Mouse (Mus musculus): Measurements from ENCODE around the gene Akt2.
"Not testable (repeated sequence)": the region's sequence is repeated elsewhere in the genome, so short reads cannot be mapped to it uniquely, and the experiment has no call there.

Akt2 gene

DNA sequence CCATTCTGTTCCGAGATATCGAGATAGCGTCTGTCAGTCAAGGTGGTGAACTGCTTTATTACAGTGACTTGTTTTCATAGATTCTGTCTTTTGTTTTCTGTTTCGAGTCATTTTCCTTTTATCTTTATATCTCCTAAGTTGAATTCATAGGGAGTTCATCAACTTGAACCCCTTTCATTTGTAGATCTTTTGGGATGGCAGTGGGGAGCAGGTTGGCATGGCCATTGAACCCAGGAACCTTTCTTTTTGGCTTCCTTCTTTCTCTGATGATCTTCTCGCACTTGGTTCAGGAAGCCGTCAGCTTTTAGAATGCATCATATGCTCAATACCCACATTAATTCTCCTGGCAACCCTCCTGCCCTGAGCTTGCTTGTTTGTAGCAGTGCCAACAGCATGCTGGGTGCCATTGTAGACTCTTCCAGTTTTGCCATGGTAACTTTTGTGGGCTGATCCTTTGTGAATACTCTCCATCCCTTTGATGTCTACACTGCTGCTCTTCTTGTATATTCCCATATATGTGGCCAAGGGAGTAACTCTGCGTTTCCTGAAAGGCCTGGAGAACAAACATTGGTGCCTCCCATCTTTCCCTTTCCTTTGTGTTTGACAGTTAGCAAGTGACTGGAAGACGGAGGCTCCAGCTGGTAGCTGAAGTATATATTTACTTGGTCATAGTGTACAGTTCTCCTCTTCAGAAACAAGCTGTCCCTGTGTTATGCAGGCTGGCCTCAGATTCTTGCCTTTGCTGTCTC, 22.6 kb downstream of the Akt2 start:
- DNase-seq (ENCODE audit: low spot score) = no peak

DNA sequence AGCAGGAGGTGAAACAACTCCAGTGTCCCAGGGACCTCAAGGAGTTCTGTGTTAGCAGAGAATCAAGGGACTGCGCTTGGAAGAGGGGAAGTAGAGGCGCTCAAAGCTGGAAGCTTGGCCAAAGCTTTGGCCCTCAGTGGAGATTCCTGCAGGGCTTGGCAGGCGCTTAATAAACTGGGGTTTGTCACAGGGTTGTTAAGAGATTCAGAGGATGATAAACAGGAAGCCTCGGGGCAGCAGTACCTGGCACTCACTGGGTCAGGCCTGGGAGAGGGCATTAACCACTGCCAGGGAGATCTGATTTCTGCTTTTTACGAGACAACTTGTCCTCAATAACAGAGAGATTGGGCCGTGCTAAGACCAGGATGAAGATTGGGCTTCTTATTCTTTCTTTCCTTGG, 29.7 kb downstream of the Akt2 start:
- no peak for DNase-seq (ENCODE audit: low spot score)

DNA sequence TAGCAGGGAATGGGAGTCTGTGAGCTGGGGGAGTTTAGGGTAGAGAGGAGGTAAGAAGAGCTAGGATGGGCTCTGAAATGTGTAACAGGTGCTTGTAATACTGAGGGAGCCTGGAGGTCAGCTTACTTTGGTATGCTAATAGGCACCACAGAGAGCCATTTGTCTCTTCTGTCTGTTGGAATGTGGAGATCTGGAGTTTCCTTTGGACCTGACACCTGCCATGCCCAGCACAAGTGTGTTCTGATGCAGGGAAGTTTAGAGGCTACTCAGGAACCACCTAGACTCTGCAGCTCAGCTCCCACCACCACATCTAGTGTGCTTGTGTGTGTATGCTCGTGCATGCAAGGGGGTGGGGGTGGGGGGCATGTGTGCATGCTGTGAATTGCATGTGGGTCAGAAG, 30.9 kb downstream of the Akt2 start:
- DNase-seq (ENCODE audit: low spot score) = no peak

DNA sequence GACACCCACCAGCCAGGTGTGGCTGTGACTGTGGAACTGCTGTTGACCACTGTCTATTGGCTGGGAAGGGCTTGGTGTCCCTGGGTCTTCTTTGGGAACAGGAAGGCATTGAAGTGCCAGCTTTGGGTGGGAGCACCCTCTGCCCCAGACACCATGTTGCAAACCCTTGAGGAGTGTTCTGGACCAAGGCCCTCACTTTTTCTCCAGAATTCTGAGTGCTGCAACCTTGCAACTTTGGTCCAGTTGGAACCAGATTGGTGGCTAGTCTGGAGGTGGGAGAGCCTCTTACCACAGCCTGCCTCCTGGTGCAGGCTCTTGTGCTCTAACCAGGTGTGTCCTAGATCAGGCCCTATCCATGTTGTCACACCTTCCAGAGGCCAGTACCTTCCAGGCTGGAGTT, 33.6 kb downstream of the Akt2 start:
- DNase-seq (ENCODE audit: low spot score) = no peak

DNA sequence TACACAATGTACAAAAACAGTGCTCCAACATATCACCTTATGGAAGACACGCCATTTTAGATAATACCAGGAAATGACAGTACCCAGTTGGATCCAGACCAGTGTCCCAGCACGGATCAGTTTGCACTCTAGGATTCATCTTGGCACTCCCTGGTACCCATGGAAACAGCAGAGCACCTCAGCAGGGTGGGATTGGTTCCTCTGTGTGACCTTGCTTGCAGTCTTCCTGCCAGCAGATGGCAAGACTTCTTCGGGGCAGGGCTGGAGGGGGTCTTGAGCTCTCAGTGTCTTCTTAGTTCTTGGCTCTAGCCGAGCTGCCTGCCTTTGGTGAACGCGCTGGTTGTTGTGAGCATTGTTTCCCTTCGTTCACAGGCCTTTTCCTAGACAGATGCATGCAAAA, 36.4 kb downstream of the Akt2 start:
- DNase-seq (ENCODE audit: low spot score) = no peak

DNA sequence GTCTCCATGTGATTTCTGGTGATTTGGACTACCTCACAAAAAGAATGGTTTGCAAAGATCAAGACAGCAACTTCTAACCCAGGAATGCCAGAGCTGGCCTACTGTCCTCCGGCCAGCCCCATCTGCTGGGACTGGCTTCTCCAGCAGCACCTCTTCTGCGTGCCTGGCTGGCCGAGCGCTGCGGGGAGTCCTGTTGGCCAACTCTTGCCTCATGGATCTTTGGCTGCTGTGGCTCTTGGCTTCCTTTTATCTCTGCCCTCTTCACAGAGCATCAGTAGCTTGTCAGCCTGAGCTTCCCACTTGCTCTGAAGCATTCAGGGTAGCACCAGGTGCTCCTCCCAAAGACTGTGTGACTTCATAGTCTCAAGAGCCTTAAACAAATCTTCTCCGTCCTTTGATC, 36.8 kb downstream of the Akt2 start:
- DNase-seq (ENCODE audit: low spot score) = no peak

DNA sequence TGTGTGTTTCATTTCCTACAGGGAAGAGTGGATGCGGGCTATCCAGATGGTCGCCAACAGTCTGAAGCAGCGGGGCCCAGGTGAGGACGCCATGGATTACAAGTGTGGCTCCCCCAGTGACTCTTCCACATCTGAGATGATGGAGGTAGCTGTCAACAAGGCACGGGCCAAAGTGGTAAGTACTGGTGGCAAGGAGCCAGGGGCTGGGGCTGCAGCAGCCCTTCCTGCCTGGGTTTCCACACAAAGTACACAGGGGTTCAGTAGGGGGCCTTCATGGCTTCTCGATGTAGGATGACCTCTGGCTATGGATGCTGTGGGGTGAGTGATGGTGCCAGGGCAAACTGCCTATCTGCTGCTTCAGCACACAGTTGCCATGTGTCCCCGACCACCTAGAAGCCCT, 37.5 kb downstream of the Akt2 start:
- DNase-seq (ENCODE audit: low spot score) = not testable (repeated sequence)

DNA sequence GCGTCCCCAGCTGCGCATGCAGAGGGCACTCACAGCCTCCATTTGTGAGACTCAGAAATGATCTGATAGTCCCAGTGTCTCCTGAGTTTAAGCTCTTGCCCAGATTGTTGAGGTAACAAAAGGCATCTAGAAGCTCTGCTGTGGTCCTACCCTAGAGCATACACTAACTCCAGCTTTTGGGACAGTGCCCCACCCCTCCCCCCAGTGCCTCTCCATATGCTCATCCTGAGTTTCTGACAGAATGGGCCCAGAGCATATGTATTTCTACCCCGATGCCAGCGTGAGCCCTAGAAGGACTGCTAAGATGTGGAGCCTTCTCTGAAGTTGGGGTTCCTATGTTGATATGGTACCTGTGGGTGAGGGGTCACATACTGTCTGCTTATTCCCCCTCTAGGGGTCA, 40.1 kb downstream of the Akt2 start:
- DNase-seq (ENCODE audit: low spot score) = no peak

DNA sequence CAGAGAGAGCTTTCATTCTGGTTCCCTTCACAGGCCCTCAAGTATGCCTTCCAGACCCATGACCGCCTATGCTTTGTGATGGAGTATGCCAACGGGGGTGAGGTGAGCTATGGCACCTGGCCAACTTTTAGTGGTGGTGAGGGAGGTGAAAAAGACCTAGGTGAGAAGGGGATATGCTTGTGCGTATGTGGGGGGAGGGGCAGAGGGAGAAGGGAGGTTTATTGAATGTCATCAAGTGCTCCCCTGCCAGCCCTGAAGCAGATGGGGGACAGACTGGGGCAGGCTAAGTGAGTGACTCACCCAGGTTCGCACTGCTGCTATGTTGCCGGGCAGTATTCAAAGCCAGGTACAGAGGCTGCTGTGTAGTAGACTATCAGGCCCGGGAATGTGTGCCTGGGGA, 41.8 kb downstream of the Akt2 start:
- DNase-seq (ENCODE audit: low spot score) = no peak

DNA sequence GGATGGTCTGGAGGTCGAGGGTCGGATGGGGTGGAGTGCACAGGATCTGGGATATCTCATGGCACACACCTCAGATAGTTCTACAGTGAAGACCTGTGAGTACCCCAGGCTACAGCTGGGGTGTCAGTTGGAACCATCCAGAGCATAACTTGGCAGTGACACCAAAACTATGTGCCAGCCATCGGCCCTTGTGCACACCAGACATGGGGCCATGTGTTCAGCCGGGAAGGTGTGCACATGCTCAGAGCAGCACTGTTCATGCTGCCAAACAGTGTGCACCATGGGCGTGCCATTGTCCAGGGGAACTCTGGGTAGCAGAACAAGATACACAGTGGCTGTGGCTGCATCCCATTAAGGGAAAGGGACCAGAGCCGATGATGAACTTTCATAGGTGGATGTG, 43.3 kb downstream of the Akt2 start:
- no peak for DNase-seq (ENCODE audit: low spot score)

DNA sequence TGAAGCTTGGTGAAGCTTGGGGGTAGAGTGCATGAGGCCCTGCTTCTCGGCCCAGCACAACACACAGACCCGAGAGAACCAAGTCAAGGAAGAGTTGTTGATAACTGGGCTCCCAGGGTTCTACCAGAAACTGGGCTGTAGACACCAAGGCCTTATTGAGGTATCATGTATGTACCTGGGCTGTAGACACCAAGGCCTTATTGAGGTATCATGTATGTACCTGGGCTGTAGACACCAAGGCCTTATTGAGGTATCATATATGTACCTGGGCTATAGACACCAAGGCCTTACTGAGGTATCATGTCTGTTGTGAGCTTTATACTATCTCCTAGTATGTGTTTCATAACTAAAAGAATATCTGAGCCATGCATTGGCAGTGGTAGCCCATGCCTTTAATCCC, 43.7 kb downstream of the Akt2 start:
- DNase-seq (ENCODE audit: low spot score) = not testable (repeated sequence)

DNA sequence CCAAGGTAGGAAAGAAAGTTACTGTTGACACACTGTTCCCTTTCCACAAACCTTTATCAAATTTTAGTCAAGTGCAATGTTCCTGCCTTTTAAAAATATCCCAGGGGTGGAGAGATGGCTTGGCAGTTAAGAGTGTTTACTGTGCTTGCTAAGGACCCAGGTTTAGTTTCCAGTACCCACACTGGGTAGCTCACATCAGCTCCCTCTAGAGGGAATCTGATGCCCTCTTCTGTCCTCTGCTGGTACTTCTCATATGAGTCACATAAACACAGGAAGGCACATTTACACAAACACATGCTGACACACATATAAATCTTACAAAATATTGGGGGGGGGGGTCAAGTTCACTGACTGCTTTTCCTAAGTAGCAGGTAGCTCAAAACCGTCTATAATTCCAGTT, 53.1 kb downstream of the Akt2 start:
- no peak for DNase-seq (ENCODE audit: low spot score)

DNA sequence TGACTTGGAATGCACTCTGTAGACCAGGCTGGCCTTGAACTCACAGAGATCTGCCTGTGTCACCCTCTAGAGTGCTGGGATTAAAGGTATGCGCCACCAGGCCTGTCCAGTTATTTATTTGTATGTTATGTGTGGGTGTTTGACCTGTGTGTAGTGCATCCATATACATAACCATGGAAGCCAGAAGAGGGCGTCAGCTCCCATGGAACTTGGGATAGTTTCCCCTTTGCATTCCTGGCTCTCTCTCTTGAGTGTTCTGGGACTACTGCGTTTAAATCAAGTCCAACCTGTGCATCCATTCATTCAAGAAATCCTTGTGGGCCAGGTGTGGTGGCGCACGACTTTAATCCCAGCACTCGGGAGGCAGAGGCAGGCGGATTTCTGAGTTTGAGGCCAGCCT, 55.2 kb downstream of the Akt2 start:
- no peak for DNase-seq (ENCODE audit: low spot score)

DNA sequence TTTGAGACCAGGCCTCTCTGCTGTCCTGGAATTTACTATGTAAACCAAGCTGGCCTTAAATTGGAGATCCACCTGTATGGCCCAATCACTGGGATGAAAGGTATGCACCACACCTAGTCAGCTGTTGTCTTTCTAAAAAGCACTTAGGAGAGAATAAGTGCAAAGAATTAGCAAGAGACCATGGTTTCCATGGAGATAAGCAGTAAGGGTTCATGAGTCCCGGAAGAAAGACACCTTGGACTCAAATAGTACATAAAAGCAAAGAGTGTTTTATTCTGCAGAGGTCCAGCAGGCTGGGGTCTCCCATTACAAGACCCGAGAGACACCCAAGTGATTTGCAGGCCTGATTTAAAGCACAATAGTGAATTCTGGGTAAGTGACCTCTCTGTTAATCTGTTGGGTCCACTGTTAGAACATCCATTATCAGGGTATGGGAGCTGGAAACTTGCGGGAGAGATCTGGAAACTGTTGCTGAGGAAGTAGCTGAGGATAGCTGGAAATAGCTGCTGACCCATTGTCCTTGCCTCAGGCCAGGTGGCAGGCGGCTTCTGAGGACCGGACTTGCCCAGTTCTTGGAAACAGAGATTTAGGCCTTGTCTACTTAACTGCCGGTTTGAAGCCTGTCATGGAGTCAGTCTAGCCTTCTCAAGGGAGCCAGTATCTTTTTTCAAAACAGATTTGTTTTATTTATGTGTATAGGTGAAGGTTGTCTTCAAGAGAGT, 56.1 kb downstream of the Akt2 start:
- no peak for DNase-seq (ENCODE audit: low spot score)

DNA sequence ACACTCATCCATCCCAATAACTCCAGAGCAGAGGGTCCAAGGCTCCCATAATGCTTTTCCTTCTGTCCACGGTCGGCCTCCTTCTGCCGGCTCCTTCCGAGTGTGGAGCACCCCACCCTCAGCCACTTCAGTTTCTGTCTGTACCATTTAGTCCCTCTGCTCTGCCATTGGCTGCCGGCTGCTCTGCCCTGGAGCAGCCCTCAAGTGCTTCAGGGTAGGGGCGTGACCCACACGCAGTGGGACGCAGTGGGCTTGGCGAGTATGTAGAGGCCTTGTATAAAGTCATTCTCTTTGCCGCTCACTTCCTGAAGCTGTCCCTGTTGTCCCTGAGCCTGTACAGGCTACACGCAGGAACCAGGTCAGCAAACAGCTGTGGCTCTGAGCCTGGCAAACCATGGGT, 58.4 kb downstream of the Akt2 start:
- no peak for DNase-seq (ENCODE audit: low spot score)

DNA sequence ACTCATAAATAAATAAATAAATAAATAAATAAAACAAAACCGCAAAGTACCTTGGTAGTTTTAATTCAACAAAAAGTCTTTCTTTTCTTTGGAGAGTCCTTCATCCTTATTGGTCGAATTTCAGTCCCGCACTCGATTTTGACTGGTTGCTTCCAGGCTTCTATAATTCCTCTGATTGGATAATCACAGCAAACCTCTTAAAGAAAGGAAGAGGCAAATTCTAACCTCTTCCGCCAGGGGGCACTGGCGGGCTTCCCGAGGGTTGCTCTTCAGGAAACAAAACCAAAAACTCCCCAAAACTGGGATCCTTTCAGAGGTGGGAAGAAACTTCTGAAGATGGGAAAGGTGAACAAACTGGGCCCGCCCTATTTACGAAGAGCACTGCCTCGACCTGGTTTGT, 59.6 kb downstream of the Akt2 start:
- DNase-seq (ENCODE audit: low spot score) = peak; percentile 73

DNA sequence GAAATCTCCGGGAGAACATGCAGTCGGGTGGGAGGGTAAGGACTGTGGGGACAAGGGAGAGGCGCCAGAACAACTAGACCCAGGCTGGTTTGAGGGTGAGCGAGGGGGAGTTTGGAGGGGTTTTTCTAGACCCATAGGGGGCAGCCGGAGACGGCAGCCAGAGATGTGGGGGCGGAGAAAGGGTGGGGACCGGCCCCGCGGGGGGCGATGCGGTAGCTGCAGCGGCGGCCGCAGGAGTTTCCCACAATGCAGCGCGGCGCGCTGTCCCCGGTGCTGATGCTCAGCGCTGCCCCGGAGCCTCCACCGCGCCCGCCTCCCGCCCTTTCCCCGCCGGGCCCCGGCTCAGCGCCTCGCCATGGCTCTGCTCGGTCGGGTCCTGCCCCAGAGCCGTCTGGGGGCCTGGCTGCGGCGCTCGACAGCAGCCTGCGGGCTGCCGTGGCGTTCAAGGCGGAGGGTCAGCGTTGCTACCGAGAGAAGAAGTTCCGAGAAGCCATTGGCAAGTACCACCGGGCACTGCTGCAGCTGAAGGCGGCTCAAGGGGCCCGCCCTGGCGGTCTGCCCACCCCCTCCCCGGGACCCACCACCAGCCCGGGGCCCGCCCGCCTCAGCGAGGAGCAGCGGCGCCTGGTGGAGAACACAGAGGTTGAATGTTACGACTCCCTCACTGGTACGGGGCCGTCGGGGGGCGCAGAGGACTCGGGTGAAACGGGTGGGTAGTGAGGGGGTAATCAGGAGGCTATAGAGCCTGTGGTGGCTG, 62.5 kb downstream of the Akt2 start, which contains the start of gene Ttc9b:
Gene Ttc9b (plus strand): TSS at position 235 of the 757 bp plus-strand sequence.
- peak; percentile 29 for DNase-seq (ENCODE audit: low spot score)

DNA sequence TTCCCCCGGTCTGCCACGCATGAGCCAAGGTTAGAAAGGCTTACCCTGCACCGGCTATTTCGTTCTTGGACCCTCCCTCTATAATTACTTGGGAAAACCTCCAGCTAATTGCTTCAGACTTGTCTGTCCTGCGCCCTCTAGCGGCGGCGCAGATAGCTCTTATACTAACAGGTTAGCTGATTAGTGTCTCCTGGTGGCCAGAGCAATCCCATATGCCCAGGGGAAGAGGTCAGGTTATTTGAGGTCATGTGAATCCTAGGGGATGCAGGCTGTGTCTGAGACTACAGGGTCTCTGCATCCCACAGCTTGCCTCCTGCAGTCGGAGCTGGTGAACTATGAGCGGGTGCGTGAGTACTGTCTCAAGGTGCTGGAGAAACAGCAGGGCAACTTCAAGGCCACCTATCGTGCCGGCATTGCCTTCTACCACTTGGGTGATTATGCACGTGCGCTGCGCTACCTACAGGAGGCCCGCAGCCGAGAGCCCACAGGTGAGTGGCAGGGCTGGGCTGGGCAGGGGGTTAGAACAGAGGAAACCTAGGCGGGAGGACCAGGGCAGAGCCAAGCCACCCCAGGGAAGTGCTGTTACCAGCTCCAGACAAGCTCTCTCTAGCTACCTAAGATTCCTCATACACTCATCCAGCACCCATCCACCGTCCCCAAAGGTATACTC, 63.4 kb downstream of the Akt2 start:
- no peak for DNase-seq (ENCODE audit: low spot score)

DNA sequence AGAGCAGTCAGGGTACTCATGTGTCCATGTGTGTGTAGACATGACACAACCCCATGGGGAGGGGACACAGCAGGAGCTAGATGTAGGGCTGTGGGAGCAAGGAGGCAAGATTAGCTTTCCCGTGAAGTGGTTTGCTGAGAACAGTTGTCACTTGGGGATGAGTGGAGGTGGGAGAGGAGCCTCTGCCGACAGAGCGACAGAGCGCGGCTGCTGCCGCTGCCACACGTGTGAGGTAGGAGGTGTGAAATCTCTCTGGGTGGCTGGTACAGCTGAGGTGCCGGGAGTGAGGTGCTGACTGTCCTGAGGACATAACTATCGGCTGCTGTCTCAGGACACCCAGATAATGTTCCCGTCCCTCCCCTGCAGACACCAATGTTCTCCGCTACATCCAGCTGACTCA, 64.2 kb downstream of the Akt2 start:
- no peak for DNase-seq (ENCODE audit: low spot score)

DNA sequence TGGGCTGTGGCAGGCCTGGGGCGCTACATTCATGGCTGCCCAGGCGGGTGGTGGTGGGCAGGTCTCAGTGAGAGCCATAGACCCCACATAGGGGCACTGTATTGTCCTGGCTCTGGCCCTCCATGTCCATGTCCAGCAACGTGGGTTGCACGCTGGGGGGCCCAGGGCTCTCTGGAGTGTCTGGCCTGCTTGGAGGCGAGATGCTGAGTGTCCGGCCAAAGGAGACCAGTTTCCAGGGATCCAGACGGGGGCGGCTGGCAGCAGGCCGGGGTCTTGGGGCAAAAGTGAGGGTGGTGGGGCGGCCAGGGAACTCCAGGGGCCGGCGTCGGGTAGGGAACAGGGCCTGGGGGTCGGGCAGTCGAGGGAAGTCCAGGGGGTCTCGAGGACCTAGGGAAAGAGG, 65.2 kb downstream of the Akt2 start:
- DNase-seq (ENCODE audit: low spot score) = no peak

DNA sequence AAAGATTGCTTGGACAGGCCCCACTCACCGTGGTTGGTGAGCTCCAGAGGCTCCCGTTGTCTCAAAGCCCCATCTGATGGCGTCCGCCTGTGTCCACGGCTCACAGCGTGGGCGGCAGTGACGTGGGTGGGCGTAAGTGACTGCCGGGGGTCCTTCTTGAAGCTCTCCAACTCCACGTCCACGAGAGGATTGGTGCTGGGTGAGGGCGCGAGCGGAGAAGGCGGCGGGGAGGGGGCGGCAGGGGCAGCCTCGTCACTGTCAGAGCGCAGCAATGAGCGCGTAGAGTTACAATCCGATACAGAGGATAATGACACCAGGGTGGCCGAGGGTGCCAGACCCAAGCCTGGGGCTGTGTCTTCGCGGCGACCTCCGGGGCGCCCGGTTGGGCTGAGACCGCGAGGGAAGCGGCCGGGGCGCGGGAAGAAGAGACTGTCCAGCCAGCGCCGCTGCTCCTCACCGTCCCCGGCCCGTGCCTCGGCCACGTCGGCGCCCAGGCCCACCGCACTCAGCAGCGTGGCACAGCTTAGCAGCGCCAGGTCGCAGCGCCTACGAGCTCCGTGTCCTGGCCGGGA, 66.6 kb downstream of the Akt2 start:
- no peak for DNase-seq (ENCODE audit: low spot score)
